Comparison of ENCODE assay signal across 31 mouse cellular contexts in the genomic region with DNA sequence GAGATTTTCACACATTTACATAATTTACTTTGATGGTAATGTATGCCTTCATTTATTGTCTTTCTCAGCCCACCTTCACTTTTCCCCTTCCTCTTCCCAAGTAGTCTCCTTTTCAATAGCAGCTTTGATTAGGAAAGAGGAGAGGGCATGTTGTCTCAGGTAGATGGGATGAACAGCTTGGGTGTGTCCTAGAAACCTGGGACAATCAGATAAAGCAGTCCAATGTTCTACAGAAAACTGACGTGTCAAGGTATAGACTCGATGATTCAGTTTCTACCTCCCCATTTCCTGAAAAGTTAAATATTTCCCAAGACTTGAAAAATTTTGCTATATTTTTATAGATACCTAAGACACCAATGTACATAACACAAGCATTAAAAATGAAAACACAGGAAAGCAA. TPM values are rescaled to one million over a fixed set of nuclear protein-coding genes. Genes with fewer than 3 reads are reported as not detected.
"Had no signal": no experiment of that assay in that cellular context is flagged by ENCODE, and none has a peak within 500 bp of the region (broad histone marks: within the 10 kb centered on the region; RNA-seq: fewer than 3 reads in every experiment).

No protein-coding gene starts in this region.

- H3K36me3 ChIP-seq: embryonic facial prominence, embryonic 10.5 days; embryonic facial prominence, embryonic 12.5 days; embryonic facial prominence, embryonic 13.5 days; embryonic facial prominence, embryonic 15.5 days; forebrain, embryonic 10.5 days; forebrain, embryonic 12.5 days; forebrain, embryonic 15.5 days had no signal

- DNase-seq: cerebellum, adult 2 months; cerebellum, adult 8-10 months; cerebellum, adult 9-10 months; cerebellum, adult 9-11 months; cerebellum, postnatal 10 days; cerebellum, postnatal 14 days; cerebellum, postnatal 25 days; cerebellum, postnatal 36 days; embryo, embryonic 11 days; forebrain, postnatal 0 days; gastrocnemius, adult 2 months; gastrocnemius, postnatal 10 days; gastrocnemius, postnatal 14 days; gastrocnemius, postnatal 25 days; gastrocnemius, postnatal 36 days; heart, adult 11 months; heart, adult 18-20 months had no signal

- H3K9me3 ChIP-seq: embryonic facial prominence, embryonic 10.5 days; embryonic facial prominence, embryonic 12.5 days; embryonic facial prominence, embryonic 13.5 days; embryonic facial prominence, embryonic 15.5 days; forebrain, embryonic 10.5 days; forebrain, embryonic 12.5 days; forebrain, embryonic 13.5 days; forebrain, embryonic 15.5 days had no signal

- ATAC-seq: forebrain, embryonic 14.5 days; forebrain, postnatal 0 days had no signal

- H3K4me2 ChIP-seq: embryonic facial prominence, embryonic 12.5 days; embryonic facial prominence, embryonic 13.5 days; embryonic facial prominence, embryonic 15.5 days; forebrain, embryonic 12.5 days; forebrain, embryonic 13.5 days; forebrain, embryonic 15.5 days had no signal

- H3K27ac ChIP-seq: embryonic facial prominence, embryonic 10.5 days; embryonic facial prominence, embryonic 12.5 days; embryonic facial prominence, embryonic 13.5 days; embryonic facial prominence, embryonic 15.5 days; forebrain, embryonic 10.5 days; forebrain, embryonic 12.5 days; forebrain, embryonic 13.5 days; forebrain, embryonic 15.5 days; gastrocnemius, adult 2 months had no signal

- H3K4me1 ChIP-seq: embryonic facial prominence, embryonic 10.5 days; embryonic facial prominence, embryonic 12.5 days; embryonic facial prominence, embryonic 13.5 days; embryonic facial prominence, embryonic 15.5 days; forebrain, embryonic 10.5 days; forebrain, embryonic 12.5 days; forebrain, embryonic 13.5 days; forebrain, embryonic 15.5 days had no signal

- H3K4me3 ChIP-seq: embryonic facial prominence, embryonic 10.5 days; embryonic facial prominence, embryonic 12.5 days; embryonic facial prominence, embryonic 13.5 days; embryonic facial prominence, embryonic 15.5 days; erythroblast, embryonic 14.5 days; forebrain, embryonic 10.5 days; forebrain, embryonic 12.5 days; forebrain, embryonic 13.5 days; forebrain, embryonic 15.5 days; gastrocnemius, adult 2 months had no signal

- H3K27me3 ChIP-seq: forebrain, embryonic 13.5 days; forebrain, embryonic 15.5 days had no signal

- H3K9ac ChIP-seq: embryonic facial prominence, embryonic 12.5 days; embryonic facial prominence, embryonic 13.5 days; embryonic facial prominence, embryonic 15.5 days; forebrain, embryonic 12.5 days; forebrain, embryonic 13.5 days; forebrain, embryonic 15.5 days; forebrain, postnatal 0 days had no signal

RNA-seq across cellular contexts. Expression of gene Ace2, which starts 39.7 kb away (rescaled TPM):
- total RNA-seq: common myeloid progenitor, adult 5-6 weeks; granulocyte monocyte progenitor cell, adult 5-6 weeks had no signal
- polyA plus RNA-seq: embryonic facial prominence, embryonic 11.5 days; erythroblast, embryonic 14.5 days; forebrain, embryonic 14.5 days; forebrain, embryonic 16.5 days had no signal
